Mouse (Mus musculus): ENCODE data around the gene Dnah2. TPM values are rescaled to one million over a fixed set of nuclear protein-coding genes. Genes with fewer than 3 reads are reported as not detected.

Dnah2 gene
- polyA plus RNA-seq, 1 experiment from 2014 or later = 0.15 TPM

- Histone ChIP-seq H3K27me3 (replicated peaks) (no peaks in the 10 kb centered on the region), H3K4me1 (replicated peaks) (peaks cover 8% of the 10 kb centered on the region; the same call in 1 of the 2 replicates), H3K9me3 (replicated peaks) (no peaks in the 10 kb centered on the region), H3K4me2 (no peak overlapping the region), H3K4me3 (no peak overlapping the region), H3K36me3 (no peaks in the 10 kb centered on the region), H3K9ac (no peak overlapping the region), H3K27ac (ENCODE audit: poor library complexity, severe bottlenecking) (no peak overlapping the region)
- ATAC-seq (ENCODE audit: insufficient number of reproducible peaks, low FRiP score) = no peak
- 69% methylated on average over 14 of the region's 14 CpGs for WGBS
Observed at GRCm38 (mm10) chr11:69389531-69390399, 159.1 kb downstream of the Dnah2 start.

- Histone ChIP-seq H3K27me3 (replicated peaks) (no peaks in the 10 kb centered on the region), H3K4me2 (no peak overlapping the region), H3K4me3 (no peak overlapping the region), H3K27ac (ENCODE audit: poor library complexity, severe bottlenecking) (no peak overlapping the region), H3K9ac (no peak overlapping the region), H3K4me1 (replicated peaks) (0 out of 2 replicates have a peak, but pooled peaks cover 3% of the 10 kb centered on the region), H3K36me3 (no peaks in the 10 kb centered on the region), H3K9me3 (replicated peaks) (no peaks in the 10 kb centered on the region)
- ATAC-seq (ENCODE audit: insufficient number of reproducible peaks, low FRiP score) = no peak
- 97% methylated on average over 4 of the region's 4 CpGs for WGBS
Observed at GRCm38 (mm10) chr11:69388680-69389079, 160.2 kb downstream of the Dnah2 start.

DNA sequence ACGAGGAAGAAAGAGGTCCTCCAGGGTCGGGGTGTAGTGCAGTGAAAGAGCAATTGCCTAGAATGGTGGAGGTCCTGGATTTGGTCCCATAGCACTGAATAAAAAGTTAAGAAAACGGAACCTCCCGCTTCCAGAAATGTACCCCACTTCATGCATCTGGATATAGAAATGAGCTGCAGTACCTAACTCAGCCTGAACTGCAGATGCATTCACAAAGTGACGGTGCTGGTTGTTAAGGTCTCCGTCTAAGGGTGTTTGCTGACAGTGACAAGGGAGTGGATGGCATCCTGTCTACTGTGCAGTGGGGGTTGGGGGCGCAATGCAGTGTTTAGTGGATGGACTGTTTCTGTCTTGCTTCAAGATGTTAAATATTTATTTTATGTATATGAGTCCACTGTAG lies 162.2 kb downstream of the Dnah2 start:
- no peak for ATAC-seq (ENCODE audit: insufficient number of reproducible peaks, low FRiP score)
- no peak overlapping the region for H3K27ac ChIP-seq (ENCODE audit: poor library complexity, severe bottlenecking)
- no peak overlapping the region for H3K4me3 ChIP-seq
- peaks cover 12% of the 10 kb centered on the region for H3K4me1 ChIP-seq (replicated peaks)
- no peak overlapping the region for H3K4me2 ChIP-seq
- no peaks in the 10 kb centered on the region for H3K27me3 ChIP-seq (replicated peaks)
- no peak overlapping the region for H3K9ac ChIP-seq
- no peaks in the 10 kb centered on the region for H3K9me3 ChIP-seq (replicated peaks)
- no peaks in the 10 kb centered on the region for H3K36me3 ChIP-seq
- WGBS = 72% methylated on average over 7 of the region's 7 CpGs

DNA sequence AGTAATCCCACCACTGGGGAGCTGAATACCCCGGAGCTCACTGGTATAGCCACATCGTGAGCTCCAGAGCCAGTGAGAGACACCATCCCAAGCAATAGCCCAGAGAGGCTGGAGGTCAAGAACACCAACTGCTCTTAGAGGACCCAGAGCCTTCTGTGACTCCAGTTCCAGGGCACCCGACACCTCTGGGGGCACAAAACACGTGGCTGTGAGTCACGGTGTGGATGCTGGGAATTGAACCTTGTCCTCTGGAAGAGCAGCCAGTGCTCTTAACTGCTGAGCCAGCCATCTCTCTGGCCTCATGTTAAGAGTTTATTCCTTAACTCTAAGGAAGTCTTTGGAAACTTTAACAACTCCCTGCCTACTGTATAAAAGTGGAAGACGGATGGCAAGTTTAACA lies 163.9 kb downstream of the Dnah2 start:
- H3K27ac ChIP-seq (ENCODE audit: poor library complexity, severe bottlenecking) = no peak overlapping the region
- no peak overlapping the region for H3K9ac ChIP-seq
- no peak for ATAC-seq (ENCODE audit: insufficient number of reproducible peaks, low FRiP score)
- no peaks in the 10 kb centered on the region for H3K9me3 ChIP-seq (replicated peaks)
- peaks cover 14% of the 10 kb centered on the region for H3K4me1 ChIP-seq (replicated peaks)
- H3K4me3 ChIP-seq = no peak overlapping the region
- H3K4me2 ChIP-seq = no peak overlapping the region
- H3K36me3 ChIP-seq = no peaks in the 10 kb centered on the region
- WGBS = 72% methylated on average over 6 of the region's 6 CpGs
- no peaks in the 10 kb centered on the region for H3K27me3 ChIP-seq (replicated peaks)

DNA sequence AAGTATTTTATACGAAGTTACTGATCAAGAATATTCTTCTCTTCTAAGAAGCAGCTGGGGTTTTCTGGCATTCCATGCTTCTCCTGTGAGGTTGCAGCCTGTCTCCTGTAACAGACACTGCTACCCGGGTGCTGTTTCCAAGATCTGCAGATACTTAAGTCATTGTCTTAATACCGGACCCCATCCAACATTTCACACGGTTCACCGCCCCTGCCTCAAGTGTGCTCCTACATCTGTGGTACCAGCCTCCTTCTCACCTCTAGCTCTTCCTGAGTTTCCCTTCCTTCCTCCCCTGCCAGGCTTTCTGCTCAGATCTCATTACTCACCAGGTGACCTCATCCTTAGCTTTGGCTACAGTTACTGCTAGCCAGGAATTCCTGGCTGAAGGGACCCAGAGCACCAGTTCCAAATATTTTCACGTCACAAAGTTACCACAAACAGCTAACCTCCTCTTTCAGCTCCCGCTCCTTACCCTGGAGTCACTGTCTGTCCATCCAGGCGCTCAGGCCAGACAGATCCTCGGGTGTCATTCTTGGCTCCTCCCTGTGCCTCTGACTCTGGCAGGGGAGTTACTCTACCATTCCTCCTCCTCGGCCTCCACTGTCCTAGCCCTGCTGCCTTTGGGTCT lies 166.3 kb downstream of the Dnah2 start:
- H3K4me1 ChIP-seq (replicated peaks) = peaks cover 18% of the 10 kb centered on the region
- no peak overlapping the region for H3K27ac ChIP-seq (ENCODE audit: poor library complexity, severe bottlenecking)
- H3K36me3 ChIP-seq = 0 out of 2 replicates have a peak, but pooled peaks cover 3% of the 10 kb centered on the region
- H3K4me3 ChIP-seq = no peak overlapping the region
- H3K27me3 ChIP-seq (replicated peaks) = no peaks in the 10 kb centered on the region
- no peak for ATAC-seq (ENCODE audit: insufficient number of reproducible peaks, low FRiP score)
- no peaks in the 10 kb centered on the region for H3K9me3 ChIP-seq (replicated peaks)
- no peak overlapping the region for H3K4me2 ChIP-seq
- 47% methylated on average over 10 of the region's 10 CpGs for WGBS
- 0 out of 2 replicates have a peak overlapping the region, but pooled peaks have one; percentile 9 for H3K9ac ChIP-seq

DNA sequence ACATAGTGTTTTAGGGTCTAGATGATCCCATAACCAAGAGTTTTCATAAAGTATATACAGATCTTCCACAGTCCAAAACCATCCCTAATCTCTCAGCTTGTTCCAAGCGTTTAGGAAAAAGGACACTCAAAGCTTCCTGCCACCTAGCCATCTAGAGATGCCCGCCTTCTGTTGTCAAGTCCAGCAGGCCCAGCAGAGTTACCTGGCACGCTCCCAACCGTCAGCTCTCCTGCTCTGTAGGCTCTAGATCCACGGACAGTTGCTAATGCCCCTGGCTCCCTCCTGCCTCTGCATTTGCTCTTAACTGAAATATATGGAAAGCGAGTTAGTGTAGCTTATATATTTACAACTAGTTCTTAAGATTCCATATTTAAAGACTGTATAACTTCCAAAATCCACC lies 167.6 kb downstream of the Dnah2 start:
- Histone ChIP-seq H3K4me2 (no peak overlapping the region), H3K9ac (no peak overlapping the region), H3K27ac (ENCODE audit: poor library complexity, severe bottlenecking) (no peak overlapping the region), H3K4me3 (no peak overlapping the region), H3K9me3 (replicated peaks) (no peaks in the 10 kb centered on the region), H3K27me3 (replicated peaks) (no peaks in the 10 kb centered on the region), H3K4me1 (replicated peaks) (peaks cover 18% of the 10 kb centered on the region), H3K36me3 (0 out of 2 replicates have a peak, but pooled peaks cover 3% of the 10 kb centered on the region)
- no peak for ATAC-seq (ENCODE audit: insufficient number of reproducible peaks, low FRiP score)
- 75% methylated on average over 6 of the region's 6 CpGs for WGBS

DNA sequence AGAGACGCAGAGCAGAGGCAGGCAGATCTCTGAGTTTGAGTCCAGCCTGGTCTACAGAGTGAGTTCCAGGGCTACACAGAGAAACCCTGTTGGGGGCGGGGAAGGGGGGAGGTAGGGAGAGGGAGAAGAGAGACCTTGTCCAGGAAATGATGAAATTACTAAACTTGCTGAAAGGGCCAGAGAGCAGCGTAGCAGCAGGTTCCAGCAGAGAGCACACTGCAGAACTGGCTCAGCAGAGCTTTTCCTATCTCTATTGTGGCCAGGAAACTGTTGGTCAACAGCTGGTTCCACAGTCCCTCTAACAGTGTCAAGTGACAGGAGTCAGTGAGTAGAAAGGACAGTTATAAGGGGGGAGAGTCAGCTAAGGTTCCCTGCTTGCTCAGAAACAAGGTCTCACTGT lies 169.3 kb downstream of the Dnah2 start:
- no peak overlapping the region for H3K4me3 ChIP-seq
- WGBS = 61% methylated on average over 3 of the region's 3 CpGs
- H3K4me1 ChIP-seq (replicated peaks) = peaks cover 18% of the 10 kb centered on the region
- no peaks in the 10 kb centered on the region for H3K27me3 ChIP-seq (replicated peaks)
- H3K9ac ChIP-seq = no peak overlapping the region
- peaks cover 6% of the 10 kb centered on the region; the same call in 1 of the 2 replicates for H3K36me3 ChIP-seq
- H3K4me2 ChIP-seq = no peak overlapping the region
- no peak for ATAC-seq (ENCODE audit: insufficient number of reproducible peaks, low FRiP score)
- H3K27ac ChIP-seq (ENCODE audit: poor library complexity, severe bottlenecking) = no peak overlapping the region; the same call in 1 of the 2 replicates
- H3K9me3 ChIP-seq (replicated peaks) = no peaks in the 10 kb centered on the region

GRCm38 (mm10) chr11:69377766-69378165 lies 171.1 kb downstream of the Dnah2 start:
- H3K27ac ChIP-seq (ENCODE audit: poor library complexity, severe bottlenecking) = no peak overlapping the region
- no peak overlapping the region for H3K4me2 ChIP-seq
- no peaks in the 10 kb centered on the region for H3K27me3 ChIP-seq (replicated peaks)
- ATAC-seq (ENCODE audit: insufficient number of reproducible peaks, low FRiP score) = no peak
- no peak overlapping the region for H3K9ac ChIP-seq
- H3K9me3 ChIP-seq (replicated peaks) = no peaks in the 10 kb centered on the region
- WGBS = 59% methylated on average over 3 of the region's 3 CpGs
- no peak overlapping the region for H3K4me3 ChIP-seq
- H3K36me3 ChIP-seq = peaks cover 11% of the 10 kb centered on the region
- peaks cover 22% of the 10 kb centered on the region for H3K4me1 ChIP-seq (replicated peaks)

DNA sequence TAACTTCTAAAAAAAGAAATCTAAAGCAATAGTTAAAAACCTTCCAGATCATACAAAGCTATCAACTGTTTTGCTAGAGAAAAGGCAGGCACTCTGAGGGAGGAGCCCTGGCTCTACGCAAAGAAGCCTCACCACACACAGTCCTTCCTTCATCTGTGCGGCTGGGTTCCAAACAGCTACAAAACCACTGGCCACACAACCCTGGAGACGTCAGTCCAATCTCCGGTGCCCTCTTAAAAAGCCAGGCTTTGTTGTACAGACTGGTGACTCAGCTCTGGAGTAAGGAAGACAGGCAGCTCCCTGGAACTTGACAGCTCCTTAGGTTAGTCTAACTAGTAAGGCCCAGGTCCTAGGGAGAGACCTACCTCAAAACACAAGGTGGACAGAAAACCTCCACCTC lies 173.3 kb downstream of the Dnah2 start:
- Histone ChIP-seq H3K9ac (no peak overlapping the region), H3K4me1 (replicated peaks) (peaks cover 37% of the 10 kb centered on the region), H3K9me3 (replicated peaks) (no peaks in the 10 kb centered on the region), H3K36me3 (peaks cover 11% of the 10 kb centered on the region), H3K27ac (ENCODE audit: poor library complexity, severe bottlenecking) (no peak overlapping the region), H3K27me3 (replicated peaks) (no peaks in the 10 kb centered on the region), H3K4me3 (no peak overlapping the region), H3K4me2 (no peak overlapping the region)
- ATAC-seq (ENCODE audit: insufficient number of reproducible peaks, low FRiP score) = no peak
- WGBS = 88% methylated on average over 4 of the region's 4 CpGs

DNA sequence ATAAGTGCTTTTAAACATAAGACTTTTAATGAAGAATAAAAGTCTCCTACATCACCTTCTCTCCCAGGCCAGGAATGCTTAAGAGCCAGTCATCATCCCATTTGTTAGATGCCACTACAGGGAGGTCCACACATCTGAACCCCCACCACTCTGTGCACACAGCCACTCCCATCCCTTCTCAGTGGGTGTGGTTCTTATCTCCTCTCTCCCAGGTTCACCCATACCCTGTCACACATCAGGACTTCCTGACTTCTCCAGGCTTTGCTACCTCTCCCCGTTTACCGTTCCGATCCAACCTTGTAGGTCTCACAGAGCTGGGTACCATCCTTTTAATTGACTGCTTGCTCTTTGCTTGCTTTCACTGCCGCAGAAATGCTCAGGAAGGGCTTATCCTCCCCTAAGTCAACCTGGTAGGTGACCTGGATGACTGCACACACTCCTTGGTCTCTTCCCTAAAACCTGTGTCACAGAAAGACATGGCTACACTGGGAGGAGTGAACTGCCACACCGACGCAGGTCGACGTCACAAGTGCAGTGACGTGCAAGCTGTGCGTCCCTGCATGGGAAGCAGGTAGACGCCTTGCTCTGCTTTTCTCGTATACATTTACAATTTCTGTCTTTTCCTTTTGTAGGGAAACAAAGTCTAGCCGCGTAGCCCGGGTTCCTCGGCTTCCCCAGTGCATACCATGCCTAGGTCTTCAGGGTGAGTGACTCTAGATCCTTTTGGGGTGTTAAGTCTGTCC lies 175.5 kb downstream of the Dnah2 start:
- Histone ChIP-seq H3K4me3 (no peak overlapping the region), H3K9ac (no peak overlapping the region), H3K9me3 (replicated peaks) (no peaks in the 10 kb centered on the region), H3K4me2 (no peak overlapping the region; the same call in 1 of the 2 replicates), H3K27ac (ENCODE audit: poor library complexity, severe bottlenecking) (no peak overlapping the region), H3K27me3 (replicated peaks) (no peaks in the 10 kb centered on the region), H3K36me3 (peaks cover 8% of the 10 kb centered on the region), H3K4me1 (replicated peaks) (peaks cover 31% of the 10 kb centered on the region)
- WGBS = 82% methylated on average over 16 of the region's 16 CpGs
- ATAC-seq (ENCODE audit: insufficient number of reproducible peaks, low FRiP score) = peak; percentile 51; the same call in 1 of the 2 replicates

GRCm38 (mm10) chr11:69372780-69373170 lies 176.1 kb downstream of the Dnah2 start:
- Histone ChIP-seq H3K4me2 (0 out of 2 replicates have a peak overlapping the region, but pooled peaks have one; percentile 42), H3K9ac (no peak overlapping the region)
- 58% methylated on average over 3 of the region's 3 CpGs for WGBS

More at GRCm38 (mm10) chr11:69372780-69373170, 176.1 kb downstream of the Dnah2 start:
- peaks cover 37% of the 10 kb centered on the region for H3K4me1 ChIP-seq (replicated peaks)
- H3K27me3 ChIP-seq (replicated peaks) = no peaks in the 10 kb centered on the region
- H3K27ac ChIP-seq (ENCODE audit: poor library complexity, severe bottlenecking) = peak overlapping the region; percentile 72
- no peak overlapping the region for H3K4me3 ChIP-seq
- ATAC-seq (ENCODE audit: insufficient number of reproducible peaks, low FRiP score) = no peak
- peaks cover 8% of the 10 kb centered on the region for H3K36me3 ChIP-seq
- H3K9me3 ChIP-seq (replicated peaks) = no peaks in the 10 kb centered on the region
